Mouse (Mus musculus) embryonic facial prominence, embryonic 14.5 days (tissue): ENCODE data around the gene Tbcb. TPM values are rescaled to one million over a fixed set of nuclear protein-coding genes. Genes with fewer than 3 reads are reported as not detected.
"Not testable (repeated sequence)": the region's sequence is repeated elsewhere in the genome, so short reads cannot be mapped to it uniquely, and the experiment has no call there.

Source experiments
- ATAC-seq: fragments of 200-750 bp; cut with Nextera tagmentation; 2 replicates; pipeline ENCODE4 v1.8.0; 2017; ENCODE audit warnings: low read depth, moderate number of reproducible peaks, moderate TSS enrichment
- DNase-seq: peaks from one replicate; pipeline ENCODE4 v3.0.0-alpha.2; 2015; ENCODE audit warnings: low spot score
- H3K27ac ChIP-seq: fragments of 300-500 bp; sonication (generic); replicated peaks from 2 replicates; pipeline ENCODE4 v1.5.1; 2014; ENCODE audit warnings: low read depth, mild to moderate bottlenecking, low read length, moderate library complexity
- H3K27me3 ChIP-seq: fragments of 300-500 bp; sonication (generic); replicated peaks from 2 replicates; pipeline ENCODE4 v1.6.1; 2014; ENCODE audit warnings: low read length; ENCODE audit not compliant: control insufficient read depth, insufficient read depth
- H3K36me3 ChIP-seq: fragments of 300-500 bp; sonication (generic); 2 replicates; pipeline ENCODE4 v1.6.1; 2014; ENCODE audit warnings: low read length, mixed read lengths; ENCODE audit not compliant: control insufficient read depth, insufficient read depth
- H3K4me1 ChIP-seq: fragments of 300-500 bp; sonication (generic); 2 replicates; pipeline ENCODE4 v1.6.1; 2014; ENCODE audit warnings: antibody characterized with exemption, low read length; ENCODE audit not compliant: control insufficient read depth, insufficient read depth
- H3K4me2 ChIP-seq: fragments of 300-500 bp; sonication (generic); 2 replicates; pipeline ENCODE4 v1.6.1; 2014; ENCODE audit warnings: low read depth, mild to moderate bottlenecking, low read length, moderate library complexity, mixed read lengths
- H3K4me3 ChIP-seq: fragments of 300-500 bp; sonication (generic); 2 replicates; pipeline ENCODE4 v1.5.1; 2014; ENCODE audit warnings: low read depth, mild to moderate bottlenecking, low read length
- H3K9ac ChIP-seq: fragments of 300-500 bp; sonication (generic); 2 replicates; pipeline ENCODE4 v1.6.1; 2014; ENCODE audit warnings: low read depth, mild to moderate bottlenecking, low read length, moderate library complexity, mixed read lengths
- H3K9me3 ChIP-seq: fragments of 300-500 bp; sonication (generic); 2 replicates; pipeline ENCODE4 v1.6.1; 2016; ENCODE audit warnings: low read length; ENCODE audit not compliant: control insufficient read depth
- WGBS: fragments of 180-500 bp; shearing (Covaris S2); extraction: QIAGEN DNeasy Blood & Tissue Kit; methylation state at CpG from one replicate; pipeline ENCODE4 v1.1.7; 2014; 5-methylcytosine and 5-hydroxymethylcytosine counted together
- polyA plus RNA-seq: library from polyadenylated mRNA; unstranded; fragments of >200 nt; fragmentation: Nextera tagmentation; extraction: Ambion mirVana; gene quantifications from 2 replicates; pipeline ENCODE4 v1.2.1, GENCODE M21; 2014

The Tbcb gene
- polyA plus RNA-seq, 1 experiment from 2014 or later: 166 TPM

DNA sequence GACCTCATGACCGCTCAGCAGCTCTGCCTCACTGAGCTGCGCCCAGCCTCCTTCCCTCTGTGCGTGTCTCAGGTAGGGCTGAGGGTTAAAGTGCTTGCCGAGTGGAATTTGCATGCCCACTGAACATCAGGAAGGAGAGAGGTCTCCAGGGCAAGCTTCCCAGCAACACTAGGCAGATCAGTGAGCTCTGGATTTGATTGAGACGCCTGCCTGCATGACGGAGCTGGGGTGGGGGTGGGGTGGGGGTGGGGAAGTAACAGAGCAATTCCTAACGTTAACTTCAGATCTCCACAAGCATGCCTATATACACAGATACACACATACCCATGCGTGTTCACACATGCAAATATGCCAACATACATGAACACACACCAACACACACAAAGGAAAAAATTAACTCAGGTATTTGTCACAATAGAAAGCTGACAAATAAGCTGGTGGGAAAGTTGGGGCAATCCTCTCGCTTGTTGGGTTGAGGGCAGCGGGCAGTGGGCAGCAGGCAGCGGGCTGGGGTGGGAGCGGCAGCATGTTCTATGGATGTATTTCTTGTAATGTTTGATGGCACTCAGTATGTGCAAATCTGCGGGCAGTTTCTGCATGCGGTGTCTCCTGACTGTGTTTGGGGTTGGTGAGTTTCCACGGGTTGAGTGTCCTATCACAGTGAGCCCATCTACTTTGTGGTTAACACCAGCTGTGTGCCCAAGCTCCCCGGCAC lies 12.6 kb downstream of the Tbcb start:
- H3K9me3 ChIP-seq: no peaks in the 10 kb centered on the region
- ATAC-seq (peak; percentile 68), DNase-seq (peak; percentile 84)
- H3K4me3 ChIP-seq: peak overlapping the region; percentile 47
- H3K4me2 ChIP-seq: peak overlapping the region; percentile 85
- H3K4me1 ChIP-seq: no peaks in the 10 kb centered on the region
- peak overlapping the region; percentile 35; the same call in 1 of the 2 replicates for H3K27ac ChIP-seq
- H3K36me3 ChIP-seq: peaks cover 18% of the 10 kb centered on the region
- H3K9ac ChIP-seq: peak overlapping the region; percentile 56
- WGBS: 1% methylated on average over 15 of the region's 16 CpGs
- no peaks in the 10 kb centered on the region for H3K27me3 ChIP-seq

DNA sequence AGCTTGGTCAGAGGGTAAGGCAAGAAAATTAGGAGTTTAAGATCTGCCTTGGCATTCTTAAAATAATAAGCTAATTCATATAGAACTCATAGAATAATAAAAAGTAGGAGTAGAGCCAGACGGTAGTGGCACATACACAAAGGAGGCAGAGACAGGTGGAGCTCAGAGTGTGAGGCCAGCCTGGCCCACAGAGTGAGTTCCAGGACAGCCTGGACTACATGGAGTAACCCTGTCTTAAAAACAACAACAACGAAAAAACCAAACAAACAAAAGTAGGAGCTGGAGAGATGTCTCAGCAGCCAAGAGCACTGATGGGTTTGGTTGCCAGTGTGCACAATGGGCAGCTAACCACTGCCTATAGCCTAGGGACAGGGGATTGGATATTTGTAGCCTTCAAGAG lies 14.8 kb downstream of the Tbcb start:
- WGBS: 83% methylated on average over 2 of the region's 2 CpGs
- no peak overlapping the region for H3K4me3 ChIP-seq
- no peaks in the 10 kb centered on the region for H3K27me3 ChIP-seq
- H3K4me2 ChIP-seq: no peak overlapping the region
- H3K9ac ChIP-seq: no peak overlapping the region
- no peaks in the 10 kb centered on the region for H3K9me3 ChIP-seq
- ATAC-seq (no peak), DNase-seq (no peak)
- no peaks in the 10 kb centered on the region for H3K4me1 ChIP-seq
- H3K36me3 ChIP-seq: no peaks in the 10 kb centered on the region
- H3K27ac ChIP-seq: no peak overlapping the region

DNA sequence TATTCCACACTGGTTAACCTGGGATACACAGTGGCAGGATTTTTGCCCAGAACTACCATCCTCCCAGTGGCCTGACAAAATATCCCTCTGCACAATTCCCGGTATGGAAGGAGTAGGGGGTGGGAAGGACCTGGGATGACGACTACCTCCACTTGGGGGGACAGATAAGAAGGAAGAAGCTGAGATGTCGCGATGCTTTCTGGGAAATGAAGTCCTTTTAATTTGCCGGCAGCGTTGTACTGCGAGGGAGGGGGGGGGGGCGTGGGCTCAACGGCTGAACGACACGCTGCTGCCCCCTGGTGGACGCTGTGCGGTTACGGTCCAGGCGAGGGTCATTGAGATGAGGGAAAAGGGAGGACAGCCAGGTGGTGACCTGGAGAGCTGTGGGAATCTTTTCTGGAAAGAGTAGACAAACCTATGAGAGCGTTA lies 15.3 kb downstream of the Tbcb start:
- 1% methylated on average over 15 of the region's 16 CpGs for WGBS
- Histone ChIP-seq H3K36me3 (no peaks in the 10 kb centered on the region), H3K27ac (no peak overlapping the region), H3K4me3 (no peak overlapping the region), H3K9me3 (no peaks in the 10 kb centered on the region), H3K4me1 (no peaks in the 10 kb centered on the region), H3K9ac (no peak overlapping the region), H3K27me3 (no peaks in the 10 kb centered on the region), H3K4me2 (peak overlapping the region; percentile 51)
- DNase-seq (peak; percentile 94), ATAC-seq (peak; percentile 72)

DNA sequence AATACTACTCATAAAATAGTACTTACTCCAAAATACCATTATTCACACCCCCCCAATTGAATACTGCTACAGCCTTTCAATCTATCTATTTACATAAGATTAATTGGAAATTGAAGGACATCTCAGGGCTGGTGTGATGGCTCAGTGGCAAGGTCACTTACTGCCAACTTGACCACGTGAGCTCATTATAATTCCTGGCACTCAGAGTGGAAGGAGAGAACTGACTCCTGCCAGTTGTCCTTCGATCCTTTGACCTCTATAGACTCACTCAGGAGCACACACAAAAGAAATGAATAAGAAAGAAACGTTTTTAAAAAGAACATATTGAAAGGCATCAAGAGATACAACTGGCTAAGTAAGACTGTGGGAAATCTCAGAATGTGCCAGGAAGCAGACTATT lies 16.2 kb downstream of the Tbcb start:
- no peak overlapping the region for H3K4me2 ChIP-seq
- no peaks in the 10 kb centered on the region for H3K36me3 ChIP-seq
- no peaks in the 10 kb centered on the region for H3K4me1 ChIP-seq
- no peaks in the 10 kb centered on the region for H3K27me3 ChIP-seq
- ATAC-seq (no peak), DNase-seq (no peak)
- H3K9me3 ChIP-seq: no peaks in the 10 kb centered on the region
- H3K4me3 ChIP-seq: no peak overlapping the region
- H3K27ac ChIP-seq: no peak overlapping the region
- no peak overlapping the region for H3K9ac ChIP-seq
- WGBS: 87% methylated on average over 3 of the region's 3 CpGs

DNA sequence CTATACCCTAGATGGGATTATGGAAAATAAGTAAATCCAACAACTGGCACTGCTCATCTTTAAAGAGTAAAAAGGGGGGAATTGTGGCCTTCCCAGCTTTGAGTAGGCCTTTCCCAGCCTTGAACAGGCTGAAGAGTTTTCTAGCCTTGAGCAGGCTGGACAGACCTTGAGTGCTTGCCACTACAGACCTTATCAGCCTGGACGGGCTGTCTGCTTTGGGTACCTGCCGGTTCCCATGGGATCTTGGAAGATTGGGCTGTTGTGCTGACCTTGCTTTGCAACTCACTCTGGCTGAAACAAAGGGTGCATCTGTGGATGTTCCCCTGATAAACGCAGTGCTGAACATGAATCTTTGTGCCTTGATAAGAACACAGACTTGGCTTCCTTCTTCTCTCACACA lies 18.2 kb downstream of the Tbcb start:
- no peak overlapping the region for H3K4me2 ChIP-seq
- no peaks in the 10 kb centered on the region for H3K9me3 ChIP-seq
- no peaks in the 10 kb centered on the region for H3K4me1 ChIP-seq
- ATAC-seq (no peak), DNase-seq (no peak)
- no peaks in the 10 kb centered on the region for H3K36me3 ChIP-seq
- no peak overlapping the region for H3K4me3 ChIP-seq
- 91% methylated on average over 3 of the region's 3 CpGs for WGBS
- H3K27ac ChIP-seq: no peak overlapping the region
- no peak overlapping the region for H3K9ac ChIP-seq
- no peaks in the 10 kb centered on the region for H3K27me3 ChIP-seq

DNA sequence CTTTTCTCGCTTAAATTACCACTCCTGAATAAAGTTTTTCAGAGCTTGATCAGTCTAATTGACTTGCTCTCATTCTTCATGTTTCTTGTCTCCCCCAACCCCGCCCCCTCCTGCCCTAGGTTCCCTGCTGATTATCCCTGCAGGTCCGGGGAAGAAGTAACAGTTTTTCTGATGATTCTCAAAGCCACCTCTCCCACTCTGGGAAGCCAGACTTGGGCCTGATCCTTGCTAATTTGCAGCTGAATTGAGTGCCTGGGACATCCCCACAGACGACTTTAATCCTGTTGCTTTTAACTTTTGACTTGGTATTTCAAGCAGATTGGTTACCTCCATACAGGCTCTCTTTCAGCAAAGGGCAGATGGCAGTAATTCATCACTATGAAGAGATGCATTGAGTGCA lies 21.0 kb downstream of the Tbcb start:
- ATAC-seq: no peak
- DNase-seq: no peak
- WGBS: 22% methylated on average over 4 of the region's 4 CpGs

DNA sequence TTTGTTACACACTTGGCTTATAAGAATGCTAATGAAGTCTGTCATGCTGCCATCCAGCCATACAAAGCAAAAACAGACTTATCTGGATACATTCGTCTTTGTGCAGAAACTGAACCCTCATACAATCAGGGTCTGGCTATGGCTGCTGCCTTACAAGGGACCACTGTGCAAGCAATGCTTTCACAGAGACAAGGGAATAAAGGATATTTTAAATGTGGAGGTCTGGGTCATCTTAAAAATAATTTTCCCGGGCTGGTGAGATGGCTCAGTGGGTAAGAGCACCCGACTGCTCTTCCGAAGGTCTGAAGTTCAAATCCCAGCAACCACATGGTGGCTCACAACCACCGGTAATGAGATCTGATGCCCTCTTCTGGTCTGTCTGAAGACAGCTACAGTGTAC lies 25.7 kb downstream of the Tbcb start:
- H3K9ac ChIP-seq, H3K4me1 ChIP-seq, H3K4me2 ChIP-seq, DNase-seq, H3K27ac ChIP-seq, H3K27me3 ChIP-seq, H3K4me3 ChIP-seq, H3K36me3 ChIP-seq, H3K9me3 ChIP-seq, ATAC-seq: not testable (repeated sequence)
- 48% methylated on average over 5 of the region's 5 CpGs for WGBS

More for the DNA sequence above, 21.0 kb downstream of the Tbcb start:
- no peak overlapping the region for H3K4me3 ChIP-seq
- no peaks in the 10 kb centered on the region for H3K36me3 ChIP-seq
- no peak overlapping the region for H3K4me2 ChIP-seq
- no peaks in the 10 kb centered on the region for H3K27me3 ChIP-seq
- H3K9ac ChIP-seq: no peak overlapping the region
- no peaks in the 10 kb centered on the region for H3K9me3 ChIP-seq
- H3K27ac ChIP-seq: no peak overlapping the region
- no peaks in the 10 kb centered on the region for H3K4me1 ChIP-seq

DNA sequence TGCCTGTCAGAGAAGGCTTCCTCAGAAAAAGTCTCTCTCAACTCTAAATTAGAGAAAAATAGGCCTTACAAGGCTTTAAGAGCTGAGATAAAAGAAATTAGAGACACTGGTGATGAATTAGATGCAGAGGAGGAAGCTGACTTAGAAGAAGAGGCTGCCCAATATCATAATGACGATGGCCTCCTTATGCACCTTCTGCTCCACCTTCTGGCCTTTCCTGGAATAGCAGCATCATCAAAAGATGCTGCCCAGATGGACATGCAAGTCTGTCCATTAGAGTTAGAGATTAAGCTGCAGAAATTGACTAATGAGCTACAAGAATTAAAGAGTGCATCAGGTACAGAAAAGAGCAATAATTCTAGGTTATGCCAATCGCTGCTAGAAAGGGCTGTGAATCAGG lies 26.7 kb downstream of the Tbcb start:
- H3K4me2 ChIP-seq: no peak overlapping the region
- H3K27ac ChIP-seq: no peak overlapping the region
- H3K36me3 ChIP-seq: no peaks in the 10 kb centered on the region
- no peaks in the 10 kb centered on the region for H3K4me1 ChIP-seq
- H3K4me3 ChIP-seq: no peak overlapping the region
- H3K9me3 ChIP-seq: no peaks in the 10 kb centered on the region
- no peak overlapping the region for H3K9ac ChIP-seq
- H3K27me3 ChIP-seq: no peaks in the 10 kb centered on the region
- WGBS: 2% methylated on average over 2 of the region's 2 CpGs
- peak; percentile 63 for DNase-seq
- ATAC-seq: no peak

DNA sequence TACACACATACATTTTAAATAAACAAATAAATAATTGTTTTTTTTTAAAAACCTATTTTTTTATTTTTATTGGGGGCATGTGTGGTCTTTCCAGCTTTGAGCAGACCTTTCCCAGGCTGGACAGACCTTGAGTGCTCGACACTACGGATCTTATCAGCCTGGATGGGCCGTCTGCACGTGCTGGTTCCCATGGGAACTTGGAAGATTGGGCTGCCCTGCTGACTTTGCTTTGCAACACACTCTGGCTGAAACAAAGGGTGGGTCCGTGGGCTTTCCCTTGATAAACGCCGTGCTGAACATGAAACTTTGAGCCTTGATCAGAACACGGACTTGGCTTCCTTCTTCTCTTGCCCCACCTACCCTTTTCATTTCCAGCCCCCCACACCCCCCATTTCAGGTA lies 27.7 kb downstream of the Tbcb start:
- WGBS: 43% methylated on average over 8 of the region's 8 CpGs
- no peaks in the 10 kb centered on the region for H3K4me1 ChIP-seq

More for the DNA sequence above, 27.7 kb downstream of the Tbcb start:
- no peaks in the 10 kb centered on the region for H3K27me3 ChIP-seq
- H3K9me3 ChIP-seq: no peaks in the 10 kb centered on the region
- no peak overlapping the region for H3K27ac ChIP-seq
- no peak overlapping the region for H3K4me3 ChIP-seq
- H3K36me3 ChIP-seq: no peaks in the 10 kb centered on the region
- DNase-seq (no peak), ATAC-seq (no peak)
- H3K4me2 ChIP-seq: no peak overlapping the region
- H3K9ac ChIP-seq: no peak overlapping the region
